Mouse (Mus musculus) forebrain, embryonic 16.5 days (tissue): ENCODE results near the gene Lrig2. TPM values are rescaled to one million over a fixed set of nuclear protein-coding genes. Genes with fewer than 3 reads are reported as not detected.

ENCODE experiments used
- ATAC-seq: fragments of 200-750 bp; cut with Nextera tagmentation; 2 replicates; pipeline ENCODE4 v1.8.0; 2017; ENCODE audit warnings: mild to moderate bottlenecking, moderate library complexity
- H3K27ac ChIP-seq: fragments of 300-500 bp; sonication (generic); 2 replicates; pipeline ENCODE4 v1.5.1; 2014; ENCODE audit warnings: low read length, control low read depth
- H3K27me3 ChIP-seq: fragments of 300-500 bp; sonication (generic); replicated peaks from 2 replicates; pipeline ENCODE4 v1.6.1; 2014; ENCODE audit warnings: low read length; ENCODE audit not compliant: control insufficient read depth, insufficient read depth
- H3K36me3 ChIP-seq: fragments of 300-500 bp; sonication (generic); 2 replicates; pipeline ENCODE4 v1.6.1; 2014; ENCODE audit not compliant: control insufficient read depth, insufficient read depth
- H3K4me1 ChIP-seq: fragments of 300-500 bp; sonication (generic); replicated peaks from 2 replicates; pipeline ENCODE4 v1.6.1; 2014; ENCODE audit warnings: low read length; ENCODE audit not compliant: control insufficient read depth, insufficient read depth
- H3K4me2 ChIP-seq: fragments of 300-500 bp; sonication (generic); 2 replicates; pipeline ENCODE4 v1.6.1; 2014; ENCODE audit warnings: mild to moderate bottlenecking, low read length, control low read depth
- H3K4me3 ChIP-seq: fragments of 300-500 bp; sonication (generic); replicated peaks from 2 replicates; pipeline ENCODE4 v1.5.1; 2014; ENCODE audit warnings: mild to moderate bottlenecking, low read length, control low read depth
- H3K9ac ChIP-seq: fragments of 300-500 bp; sonication (generic); replicated peaks from 2 replicates; pipeline ENCODE4 v1.6.1; 2014; ENCODE audit warnings: low read depth, low read length, control low read depth
- H3K9me3 ChIP-seq: fragments of 300-500 bp; sonication (generic); 2 replicates; pipeline ENCODE4 v1.6.1; 2016; ENCODE audit warnings: low read length; ENCODE audit not compliant: control insufficient read depth
- WGBS: fragments of 180-500 bp; shearing (Covaris S2); extraction: QIAGEN DNeasy Blood & Tissue Kit; methylation state at CpG from one replicate; pipeline ENCODE4 v1.1.7; 2014; 5-methylcytosine and 5-hydroxymethylcytosine counted together
- polyA plus RNA-seq: library from polyadenylated mRNA; unstranded; fragments of >200 nt; fragmentation: Nextera tagmentation; extraction: Ambion mirVana; gene quantifications from 2 replicates; pipeline ENCODE4 v1.2.1, GENCODE M21; 2015

Gene Lrig2
- polyA plus RNA-seq, 1 experiment from 2014 or later, result 34.0 TPM

DNA sequence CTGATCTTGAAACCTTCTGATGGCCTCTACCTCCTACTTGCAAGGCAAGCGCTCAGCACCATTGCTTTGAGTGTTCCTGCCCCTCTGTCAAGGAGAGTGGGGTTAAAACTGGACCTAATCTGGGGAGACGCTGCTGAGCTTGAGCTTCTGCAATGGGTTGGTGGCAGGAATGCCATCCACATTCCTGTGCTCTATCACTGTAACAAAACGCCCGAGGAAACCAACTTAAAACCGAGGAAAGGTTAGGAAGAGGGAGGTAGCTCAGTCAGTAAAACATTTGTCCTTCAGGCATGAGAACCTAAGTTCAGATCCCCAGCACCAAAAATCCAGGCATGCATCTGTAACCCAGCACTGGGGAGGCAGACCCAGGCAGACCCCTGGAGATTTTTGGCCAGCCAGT lies 111.6 kb downstream of the Lrig2 start:
- whole genome bisulfite sequencing, result 87% methylated on average over 5 of the region's 5 CpGs
- Histone ChIP-seq H3K27ac (no peak overlapping the region), H3K9ac (no peak overlapping the region), H3K36me3 (no peaks in the 10 kb centered on the region), H3K9me3 (no peaks in the 10 kb centered on the region), H3K4me3 (no peak overlapping the region), H3K4me1 (peaks cover 11% of the 10 kb centered on the region), H3K4me2 (no peak overlapping the region), H3K27me3 (no peaks in the 10 kb centered on the region)
- ATAC-seq, result no peak

GRCm38 (mm10) chr3:104399296-104400045 lies 112.2 kb downstream of the Lrig2 start:
- Histone ChIP-seq H3K4me1 (peaks cover 11% of the 10 kb centered on the region), H3K27me3 (no peaks in the 10 kb centered on the region), H3K9me3 (no peaks in the 10 kb centered on the region), H3K9ac (no peak overlapping the region), H3K27ac (no peak overlapping the region), H3K4me2 (no peak overlapping the region), H3K36me3 (no peaks in the 10 kb centered on the region), H3K4me3 (no peak overlapping the region)
- ATAC-seq, result no peak
- WGBS, result 55% methylated on average over 10 of the region's 10 CpGs

DNA sequence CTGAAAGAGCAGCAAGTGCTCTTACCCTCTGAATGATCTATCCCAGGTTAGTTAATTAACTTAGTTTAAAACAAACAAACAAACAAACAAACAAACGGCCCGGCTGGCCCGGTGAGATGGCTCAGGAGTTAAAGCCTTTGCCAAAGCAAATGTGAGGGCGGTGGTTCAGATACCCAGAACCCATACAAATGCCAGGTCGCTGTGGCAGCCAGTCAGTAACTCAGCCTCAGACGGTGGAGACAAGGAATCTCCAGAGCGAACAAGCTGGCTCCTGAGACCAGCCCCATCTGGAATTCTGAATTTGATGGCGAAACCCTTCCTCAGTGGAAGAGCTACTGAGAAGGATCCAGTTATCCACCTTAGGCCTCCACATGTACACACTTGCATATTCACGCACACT lies 114.4 kb downstream of the Lrig2 start:
- no peak for ATAC-seq
- WGBS, result 78% methylated on average over 9 of the region's 9 CpGs
- Histone ChIP-seq H3K9ac (no peak overlapping the region), H3K4me1 (peaks cover 11% of the 10 kb centered on the region), H3K27me3 (no peaks in the 10 kb centered on the region), H3K4me2 (no peak overlapping the region), H3K36me3 (no peaks in the 10 kb centered on the region), H3K27ac (no peak overlapping the region), H3K9me3 (no peaks in the 10 kb centered on the region), H3K4me3 (no peak overlapping the region)

DNA sequence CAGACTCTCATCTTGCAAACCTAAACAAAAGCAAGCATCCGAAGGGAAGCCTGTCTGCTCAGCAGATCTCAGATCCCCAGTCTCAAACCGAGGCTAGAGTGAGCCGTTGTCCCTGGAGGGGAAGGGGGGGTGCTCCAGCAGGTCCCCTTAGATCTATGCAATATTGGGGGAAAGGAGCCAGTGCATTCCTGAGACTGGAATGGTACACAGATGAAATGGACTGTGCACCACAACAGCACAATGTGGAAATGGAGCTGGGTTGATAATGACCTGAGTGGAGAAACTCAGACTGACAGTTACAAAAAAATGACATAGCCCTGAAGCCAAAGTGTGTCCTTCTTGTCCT lies 115.0 kb downstream of the Lrig2 start:
- H3K9me3 ChIP-seq, result no peaks in the 10 kb centered on the region
- H3K9ac ChIP-seq, result no peak overlapping the region
- H3K27ac ChIP-seq, result 0 out of 2 replicates have a peak overlapping the region, but pooled peaks have one; percentile 32
- WGBS, result 20% methylated on average over 3 of the region's 3 CpGs
- H3K36me3 ChIP-seq, result no peaks in the 10 kb centered on the region
- peaks cover 11% of the 10 kb centered on the region for H3K4me1 ChIP-seq
- no peak overlapping the region for H3K4me3 ChIP-seq
- H3K4me2 ChIP-seq, result peak overlapping the region; percentile 19
- H3K27me3 ChIP-seq, result no peaks in the 10 kb centered on the region
- ATAC-seq, result 0 out of 2 replicates have a peak, but pooled peaks have one; percentile 32

- no peaks in the 10 kb centered on the region for H3K9me3 ChIP-seq
- 0 out of 2 replicates have a peak overlapping the region, but pooled peaks have one; percentile 32 for H3K27ac ChIP-seq
- peak; percentile 62 for ATAC-seq
- no peak overlapping the region for H3K4me3 ChIP-seq
- 23% methylated on average over 11 of the region's 11 CpGs for WGBS
- H3K4me2 ChIP-seq, result peak overlapping the region; percentile 19
- H3K9ac ChIP-seq, result no peak overlapping the region; the same call in 1 of the 2 replicates
- peaks cover 11% of the 10 kb centered on the region for H3K4me1 ChIP-seq
- no peaks in the 10 kb centered on the region for H3K27me3 ChIP-seq
- H3K36me3 ChIP-seq, result no peaks in the 10 kb centered on the region
Measured at GRCm38 (mm10) chr3:104396067-104396735, 115.5 kb downstream of the Lrig2 start.

- H3K36me3 ChIP-seq, result no peaks in the 10 kb centered on the region
- no peak overlapping the region for H3K9ac ChIP-seq
- no peak overlapping the region for H3K4me3 ChIP-seq
- H3K9me3 ChIP-seq, result no peaks in the 10 kb centered on the region
- H3K4me2 ChIP-seq, result no peak overlapping the region
- no peak overlapping the region for H3K27ac ChIP-seq
- peaks cover 10% of the 10 kb centered on the region for H3K4me1 ChIP-seq
- H3K27me3 ChIP-seq, result no peaks in the 10 kb centered on the region
- no peak for ATAC-seq
- 67% methylated on average over 10 of the region's 10 CpGs for WGBS
Measured at GRCm38 (mm10) chr3:104390072-104390471, 121.6 kb downstream of the Lrig2 start.

- Histone ChIP-seq H3K27ac (no peak overlapping the region), H3K27me3 (no peaks in the 10 kb centered on the region), H3K36me3 (no peaks in the 10 kb centered on the region), H3K4me1 (peaks cover 10% of the 10 kb centered on the region), H3K4me3 (no peak overlapping the region), H3K9me3 (no peaks in the 10 kb centered on the region), H3K4me2 (no peak overlapping the region), H3K9ac (no peak overlapping the region)
- WGBS, result 92% methylated on average over 2 of the region's 2 CpGs
- no peak for ATAC-seq
Measured at GRCm38 (mm10) chr3:104389449-104389848, 122.3 kb downstream of the Lrig2 start.

- peak; percentile 53 for ATAC-seq
Measured at GRCm38 (mm10) chr3:104385587-104385986, 126.1 kb downstream of the Lrig2 start.

GRCm38 (mm10) chr3:104383681-104384341 lies 127.9 kb downstream of the Lrig2 start:
- peak; percentile 84 for ATAC-seq
- Histone ChIP-seq H3K4me2 (no peak overlapping the region), H3K4me3 (no peak overlapping the region), H3K9ac (no peak overlapping the region), H3K36me3 (no peaks in the 10 kb centered on the region), H3K27me3 (no peaks in the 10 kb centered on the region), H3K4me1 (peaks cover 18% of the 10 kb centered on the region), H3K9me3 (no peaks in the 10 kb centered on the region), H3K27ac (peak overlapping the region; percentile 90)
- 32% methylated on average over 9 of the region's 9 CpGs for WGBS

More at GRCm38 (mm10) chr3:104385587-104385986, 126.1 kb downstream of the Lrig2 start:
- Histone ChIP-seq H3K4me2 (no peak overlapping the region), H3K4me1 (peaks cover 18% of the 10 kb centered on the region), H3K9ac (no peak overlapping the region), H3K27ac (no peak overlapping the region; the same call in 1 of the 2 replicates), H3K36me3 (no peaks in the 10 kb centered on the region), H3K27me3 (no peaks in the 10 kb centered on the region), H3K4me3 (no peak overlapping the region), H3K9me3 (no peaks in the 10 kb centered on the region)
- 45% methylated on average over 8 of the region's 8 CpGs for WGBS
